Mouse (Mus musculus): ENCODE data around the gene Rab23.

The Rab23 gene

DNA sequence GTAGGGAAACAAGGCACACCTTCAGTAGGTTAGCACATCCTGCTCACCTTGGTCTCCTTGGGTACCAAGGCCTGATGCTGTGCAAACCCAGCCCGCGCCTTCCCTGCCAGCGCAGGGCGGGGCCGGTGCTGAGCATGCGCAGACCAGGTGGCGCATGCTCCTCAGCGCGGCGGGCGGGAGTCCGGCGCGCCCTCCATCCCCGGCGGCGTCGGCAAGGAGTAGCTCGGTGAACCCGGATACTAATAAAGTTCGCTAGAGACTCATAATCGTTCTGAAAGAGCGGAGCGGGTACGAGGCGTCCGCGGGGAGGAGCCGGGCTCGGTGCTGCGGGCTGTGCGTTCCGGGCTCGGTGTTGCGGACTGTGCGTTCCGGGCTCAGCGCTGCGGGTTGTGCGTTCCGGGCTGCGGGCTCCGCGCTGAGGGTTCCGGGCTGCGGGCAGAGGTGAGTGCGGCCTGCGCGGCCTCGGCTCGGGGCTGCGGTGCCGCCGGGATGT is at the start of gene Rab23:
Gene Rab23 (plus strand): TSS at position 155 of the 493 bp plus-strand sequence.
- peak; percentile 53 for DNase-seq (ENCODE audit: low read depth)

DNA sequence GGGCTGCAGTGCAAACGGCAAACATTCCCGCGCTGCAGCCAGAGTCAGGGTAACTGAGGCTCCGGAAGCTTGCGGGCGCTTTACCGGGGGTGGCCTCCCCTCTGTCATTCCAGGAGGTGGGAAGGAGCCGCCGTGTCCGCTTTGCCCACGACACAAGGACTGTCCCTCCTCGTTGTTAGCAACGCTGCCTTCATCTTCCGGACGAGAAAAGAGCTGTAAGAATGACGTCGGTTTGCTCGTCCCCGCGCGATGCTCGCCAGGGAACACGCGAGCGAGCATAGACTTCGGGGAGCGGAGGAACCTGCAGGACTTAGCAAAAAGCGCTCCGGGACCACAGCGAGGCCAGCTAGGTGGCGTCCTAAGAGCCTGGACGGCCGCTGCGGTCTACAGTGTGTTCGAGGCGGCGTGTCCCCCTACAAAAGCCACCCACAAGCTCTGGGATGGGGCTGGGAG is 49.5 kb upstream of the Rab23 start:
- DNase-seq (ENCODE audit: low read depth), result peak; percentile 66

DNA sequence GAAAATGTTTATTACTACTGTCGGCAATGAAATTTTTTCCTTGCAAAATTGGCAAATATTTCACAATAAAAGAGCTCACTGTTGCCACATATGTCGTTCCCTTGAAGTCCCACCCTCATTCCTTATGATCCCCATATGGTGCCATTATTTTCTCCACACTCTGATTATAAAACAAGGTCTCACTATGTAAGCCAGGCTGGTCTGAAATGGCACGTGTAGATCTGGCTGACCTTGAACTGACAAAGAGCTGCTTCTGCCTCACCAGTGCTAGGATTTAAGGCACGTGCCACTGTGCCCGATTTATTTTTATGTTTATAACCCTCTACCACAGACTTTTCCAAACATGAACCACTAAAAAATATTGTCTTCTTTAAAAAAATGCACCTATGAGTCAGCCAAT is 48.2 kb upstream of the Rab23 start:
- no peak for DNase-seq (ENCODE audit: low read depth)

DNA sequence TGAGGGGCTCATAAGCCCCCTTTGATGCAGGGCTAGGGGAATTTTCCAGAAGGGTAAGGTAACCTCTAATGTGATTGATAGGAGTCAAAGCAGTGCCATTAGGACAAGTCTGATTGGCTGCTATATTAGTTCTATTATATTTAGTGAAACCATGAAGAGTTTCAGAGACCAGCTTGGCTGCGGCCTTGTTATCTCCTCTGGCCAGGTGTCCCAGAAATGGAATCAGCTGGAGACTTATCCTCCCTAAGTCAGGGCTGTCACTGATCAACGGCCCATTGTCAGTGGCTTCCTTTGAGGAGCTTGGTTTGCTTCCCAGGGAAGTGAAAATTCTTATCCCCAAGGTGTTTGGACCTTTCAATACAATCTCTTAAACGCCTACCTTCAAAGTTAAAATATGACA is 47.6 kb upstream of the Rab23 start:
- peak; percentile 70 for DNase-seq (ENCODE audit: low read depth)

DNA sequence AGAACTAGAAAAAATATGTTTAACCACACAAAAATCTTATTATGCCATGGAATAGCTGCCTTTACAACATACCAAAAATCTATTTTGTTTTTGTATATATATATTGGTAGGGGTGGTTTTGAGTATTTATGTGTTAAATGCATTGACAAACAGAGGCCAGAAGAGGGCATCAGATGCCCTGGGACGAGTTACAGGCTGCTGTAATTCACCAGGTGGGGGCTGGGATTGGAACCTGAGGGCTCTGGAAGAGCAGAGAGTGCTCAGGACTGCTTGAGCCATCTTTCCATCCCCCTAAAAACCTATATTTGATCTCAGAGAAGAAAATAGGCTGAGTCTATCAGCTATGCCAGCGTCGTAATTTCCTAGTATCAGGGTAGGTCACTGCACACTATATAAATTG is 47.2 kb upstream of the Rab23 start:
- DNase-seq (ENCODE audit: low read depth), result no peak

DNA sequence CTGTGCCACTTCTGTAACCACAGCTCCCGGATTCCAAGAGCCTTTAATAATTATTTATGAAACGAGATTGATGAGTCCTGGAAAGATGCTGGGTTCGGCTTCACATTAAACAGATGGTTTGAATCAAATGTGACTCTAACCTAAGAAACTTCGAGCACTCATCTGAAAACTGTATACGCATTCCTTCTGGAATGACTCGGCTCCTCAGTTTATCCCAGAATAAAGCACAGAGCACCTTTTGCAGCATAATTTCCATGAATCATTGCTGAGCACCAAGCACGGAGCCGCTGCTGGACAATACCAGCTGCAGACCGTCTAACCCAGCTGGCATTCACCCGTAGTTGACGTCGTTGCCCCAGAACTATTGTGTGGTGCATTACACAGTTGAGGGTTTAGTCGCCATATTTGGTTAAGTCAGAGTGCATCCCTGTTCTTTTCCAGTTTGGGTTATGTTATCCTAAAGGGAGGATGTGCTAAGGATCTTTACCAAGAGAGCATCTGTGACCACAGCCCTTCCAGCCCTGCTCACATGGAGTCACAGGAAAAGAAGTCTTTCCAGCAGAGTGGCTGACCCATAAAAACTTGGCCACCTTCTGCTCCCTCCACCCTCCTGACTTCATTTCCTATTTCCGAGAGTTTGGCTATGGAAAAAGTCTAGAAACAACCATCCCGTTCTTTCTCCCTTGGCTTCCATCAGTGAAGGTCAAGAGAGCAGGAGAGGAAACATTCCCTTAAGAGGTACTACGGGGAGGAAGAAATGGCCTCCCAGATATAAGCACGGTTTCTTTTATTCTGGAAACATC is 46.3 kb upstream of the Rab23 start:
- DNase-seq (ENCODE audit: low read depth), result no peak

DNA sequence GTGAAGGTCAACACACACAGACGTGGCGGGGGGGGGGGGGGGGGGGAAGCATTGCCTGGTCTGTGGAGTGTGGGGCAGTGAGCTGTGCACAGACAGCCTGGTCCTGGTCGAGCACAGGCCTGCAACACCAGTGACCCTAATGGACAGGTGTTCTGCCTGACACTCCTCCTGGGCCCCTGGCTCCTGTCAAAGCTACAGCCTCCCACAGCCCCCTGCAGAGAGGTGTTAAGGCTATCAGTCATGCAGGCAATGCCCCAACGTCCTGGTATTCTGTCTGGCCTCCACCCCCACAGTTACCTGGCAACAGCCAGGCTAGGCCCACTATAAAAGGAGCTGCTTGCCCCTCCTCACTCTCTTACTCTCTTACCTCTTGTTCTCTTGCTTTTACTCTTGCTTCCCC is 39.3 kb upstream of the Rab23 start:
- no peak for DNase-seq (ENCODE audit: low read depth)

DNA sequence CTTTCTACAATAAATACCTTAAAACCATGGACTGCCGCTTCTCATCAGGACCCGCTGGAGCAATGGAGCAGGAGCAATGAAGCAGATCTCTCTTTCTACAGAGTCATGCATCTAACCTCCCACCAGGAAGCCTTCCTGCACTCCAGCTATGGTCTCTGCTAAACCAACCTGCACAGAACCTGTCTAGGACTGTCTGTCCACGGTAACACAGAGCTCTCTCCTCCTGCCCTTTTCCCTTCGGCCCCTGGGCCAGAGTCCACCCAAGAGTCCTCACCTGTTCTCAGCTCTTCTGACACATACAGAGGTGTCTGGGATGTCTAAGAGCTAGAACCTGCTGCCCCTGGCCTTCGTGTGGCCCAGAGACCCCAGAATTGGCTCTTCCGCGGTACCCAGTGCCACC is 38.8 kb upstream of the Rab23 start:
- no peak for DNase-seq (ENCODE audit: low read depth)

DNA sequence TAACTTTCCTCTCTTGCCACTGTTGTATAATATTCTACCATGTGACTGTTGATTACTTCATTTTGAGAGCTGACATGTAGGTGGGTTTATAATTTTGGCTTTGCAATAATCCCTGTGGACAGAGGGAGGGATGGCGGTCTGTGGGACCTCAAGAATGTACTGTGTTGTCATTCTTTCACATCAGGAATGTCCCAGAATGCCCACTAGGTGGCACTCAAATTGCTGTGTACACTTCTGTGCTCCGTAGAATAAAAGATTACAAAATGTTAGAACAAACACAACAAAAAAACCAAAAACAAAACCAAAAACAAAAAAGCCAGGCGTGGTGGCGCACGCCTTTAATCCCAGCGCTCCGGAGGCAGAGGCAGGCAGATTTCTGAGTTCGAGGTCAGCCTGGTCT is 35.2 kb upstream of the Rab23 start:
- no peak for DNase-seq (ENCODE audit: low read depth)

DNA sequence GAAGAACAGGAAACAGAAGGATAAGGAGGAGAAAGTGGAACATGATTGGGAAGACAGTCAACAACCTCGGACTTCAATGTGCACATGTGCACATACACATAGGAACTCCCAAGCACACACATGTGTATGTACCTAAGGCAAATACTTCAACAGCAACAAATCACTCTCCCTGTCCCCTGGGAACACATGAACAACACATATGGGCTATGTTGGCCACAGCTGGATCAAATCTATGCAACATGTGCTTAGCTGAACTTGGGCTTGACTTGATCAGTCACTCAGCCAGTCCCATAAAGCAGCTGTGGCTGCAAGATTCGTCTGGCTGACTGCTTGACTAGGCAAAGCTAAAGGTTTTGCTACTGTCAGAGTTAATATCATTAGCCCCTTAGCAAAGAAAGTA is 30.9 kb upstream of the Rab23 start:
- DNase-seq (ENCODE audit: low read depth), result no peak

DNA sequence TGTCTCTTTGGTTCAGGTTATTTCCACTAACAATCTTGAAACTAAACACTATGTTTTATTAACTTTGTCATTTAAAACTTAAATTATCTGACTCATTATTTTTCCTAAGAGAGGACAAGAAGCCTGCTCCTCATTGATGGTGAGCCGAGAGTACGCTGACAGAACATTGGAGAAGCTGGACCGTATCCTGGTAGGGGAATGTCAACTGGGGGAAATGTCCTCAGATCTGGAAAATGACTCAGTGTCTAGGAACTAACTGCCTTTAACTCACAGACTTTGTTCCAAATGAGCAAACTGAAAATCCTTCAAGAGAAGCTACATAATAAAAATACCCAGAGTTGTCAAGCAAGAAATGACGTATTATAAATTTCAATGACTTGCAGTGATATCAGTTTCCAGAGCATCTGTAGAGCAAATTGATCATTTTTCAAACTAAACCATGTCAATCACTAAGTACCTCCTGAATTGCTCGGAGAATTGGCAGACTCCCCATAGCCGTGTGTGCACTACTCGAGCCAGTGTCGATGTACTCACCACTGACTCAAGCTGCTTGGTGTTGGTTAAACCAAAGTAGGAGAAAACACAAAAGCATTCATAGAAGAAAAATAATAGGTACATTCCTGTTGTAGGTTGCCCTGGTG is 30.1 kb upstream of the Rab23 start:
- no peak for DNase-seq (ENCODE audit: low read depth)

DNA sequence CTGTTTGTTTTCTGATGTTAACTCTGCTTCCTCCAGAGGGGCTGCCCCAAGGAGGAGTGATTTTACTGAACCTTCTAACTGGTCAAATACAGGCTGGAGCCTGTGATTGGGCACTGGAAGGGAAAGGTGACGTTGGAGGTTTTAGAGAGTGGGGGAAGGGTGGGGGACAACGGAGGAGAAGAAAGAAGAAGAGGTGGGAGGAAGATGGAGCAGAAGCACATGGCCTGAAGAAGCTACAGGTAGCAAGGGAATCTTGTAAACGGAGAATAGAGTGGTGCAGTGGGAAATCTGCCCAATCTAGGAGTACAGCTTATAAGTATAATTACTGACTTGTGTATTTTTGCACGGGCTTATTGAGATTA is 29.6 kb upstream of the Rab23 start:
- no peak for DNase-seq (ENCODE audit: low read depth)

DNA sequence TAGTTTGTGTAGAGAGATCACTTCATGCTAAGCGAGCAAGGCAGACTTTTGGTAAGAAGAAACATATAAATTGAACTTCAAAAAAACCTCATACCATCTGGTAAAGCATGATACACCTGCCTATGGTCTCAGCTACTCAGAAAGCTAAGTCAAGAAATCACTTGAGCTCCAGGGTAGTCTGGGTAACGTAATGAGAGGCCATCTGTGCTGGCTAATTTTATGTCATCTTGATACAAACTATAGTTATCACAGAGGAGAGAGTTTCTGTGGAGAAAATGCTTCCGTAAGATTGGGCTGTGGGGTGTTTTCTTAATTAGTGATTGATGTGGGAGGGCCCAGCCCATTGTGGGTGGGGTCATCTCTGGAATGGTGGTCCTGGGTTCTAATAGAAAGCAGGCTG is 25.8 kb upstream of the Rab23 start:
- DNase-seq (ENCODE audit: low read depth), result no peak

DNA sequence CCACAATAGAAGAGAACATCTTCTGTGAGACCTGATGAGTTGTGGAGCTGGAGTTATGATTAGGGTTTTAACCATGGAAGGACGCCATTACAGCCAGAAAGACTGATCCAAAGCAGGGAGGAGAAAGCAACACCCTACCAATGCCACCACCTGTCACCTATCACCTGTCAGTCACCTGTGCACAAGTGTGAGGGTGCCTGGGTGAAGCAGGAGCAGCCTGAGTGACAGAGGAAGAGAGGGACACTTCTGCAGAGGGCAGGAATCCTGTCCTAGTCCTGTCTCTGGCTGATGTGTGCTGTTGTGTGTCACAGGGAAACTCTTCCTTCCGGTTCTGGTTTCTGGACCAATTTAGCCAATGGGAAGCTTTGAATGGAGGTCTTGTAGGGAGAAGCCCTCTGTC is 23.7 kb upstream of the Rab23 start:
- DNase-seq (ENCODE audit: low read depth), result no peak

DNA sequence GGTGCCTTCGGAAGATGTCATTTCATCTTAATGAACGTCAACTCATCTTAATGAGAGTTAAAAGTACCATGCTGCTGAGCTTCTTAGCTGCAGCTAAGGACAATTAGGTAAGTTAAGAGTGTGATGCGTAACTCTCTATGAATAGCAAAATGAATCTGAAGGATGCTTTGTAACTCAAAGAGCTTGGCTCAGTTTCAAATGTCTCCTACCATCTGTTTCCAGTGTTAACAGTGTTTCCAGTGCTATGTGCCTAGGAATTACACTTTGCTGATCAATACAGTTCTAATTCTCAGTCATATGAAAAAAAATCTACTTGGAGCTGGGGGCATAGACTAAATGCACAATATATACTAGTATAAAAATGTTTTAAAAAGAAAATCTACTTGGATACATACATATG is 18.4 kb upstream of the Rab23 start:
- no peak for DNase-seq (ENCODE audit: low read depth)

DNA sequence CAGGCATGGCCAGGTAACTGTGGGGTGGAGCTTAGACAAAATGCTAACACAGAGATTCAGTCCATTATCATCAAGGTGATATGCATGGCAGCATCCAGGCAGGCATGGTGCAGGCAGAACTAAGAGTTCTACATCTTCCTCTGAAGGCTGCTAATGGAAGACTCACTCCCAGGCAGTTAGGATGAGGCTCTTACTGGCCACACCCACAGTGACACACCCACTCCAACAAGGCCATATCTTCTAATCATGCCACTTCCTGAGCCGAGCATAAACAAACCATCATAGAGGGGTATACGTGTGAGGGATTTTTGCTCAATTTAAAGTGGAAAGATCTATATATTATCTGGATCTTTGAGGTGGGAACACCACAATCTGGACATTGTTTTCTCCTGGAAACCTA is 10.1 kb upstream of the Rab23 start:
- DNase-seq (ENCODE audit: low read depth), result no peak

DNA sequence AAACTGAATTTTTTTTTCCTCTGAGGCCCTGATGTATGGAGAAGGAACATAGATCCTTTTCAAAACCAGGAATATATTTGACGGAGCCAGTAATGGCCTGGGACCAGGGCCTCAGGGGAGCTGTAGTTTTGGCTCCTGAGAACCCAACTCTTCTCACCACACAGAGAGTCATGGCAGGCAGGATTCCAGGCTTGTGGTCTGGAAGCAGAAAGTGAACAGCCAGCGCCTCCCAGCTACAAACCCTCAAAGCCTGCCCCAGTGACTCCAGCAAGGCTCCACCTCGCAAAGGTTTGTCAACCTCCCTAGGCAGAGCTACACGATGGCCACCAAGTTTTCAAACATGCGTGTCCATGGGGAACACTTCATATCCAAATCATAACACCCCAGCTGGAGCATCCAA is 7.7 kb upstream of the Rab23 start:
- DNase-seq (ENCODE audit: low read depth), result no peak

DNA sequence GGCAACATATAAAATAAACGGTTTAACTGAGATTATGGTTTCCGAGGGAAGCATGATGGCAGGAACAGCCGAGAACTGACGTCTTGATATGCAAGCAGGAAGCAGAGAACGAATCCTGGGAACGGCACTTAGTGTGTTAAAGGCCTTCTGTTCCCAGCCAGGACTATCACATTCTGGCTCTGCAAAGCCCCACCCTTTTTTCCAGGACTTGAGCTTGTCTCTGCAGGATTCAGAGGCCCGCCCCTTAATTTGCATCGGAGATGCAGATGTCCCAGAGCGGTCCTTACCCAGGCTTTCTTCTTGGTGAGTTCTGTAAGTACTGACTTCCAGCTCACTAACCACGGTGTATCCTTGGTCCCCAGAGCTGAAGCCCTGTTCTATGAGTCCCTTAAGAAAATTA is 4.9 kb upstream of the Rab23 start:
- no peak for DNase-seq (ENCODE audit: low read depth)

DNA sequence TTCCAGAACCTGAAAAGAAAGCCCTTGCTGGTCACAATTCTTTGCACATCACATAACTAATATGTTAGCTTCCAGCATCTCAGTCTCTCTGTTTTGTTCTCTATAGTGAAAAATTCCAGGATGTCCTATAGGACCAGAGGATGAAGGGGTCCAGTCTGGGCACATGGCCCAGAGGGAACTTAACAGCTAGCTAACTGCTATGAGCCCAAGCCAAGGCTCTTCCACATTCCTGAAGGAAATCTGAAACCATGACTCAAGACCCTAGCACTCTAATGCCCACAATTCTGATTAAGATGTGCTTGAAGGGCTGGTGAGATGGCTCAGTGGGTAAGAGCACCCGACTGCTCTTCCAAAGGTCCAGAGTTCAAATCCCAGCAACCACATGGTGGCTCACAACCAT is 2.1 kb upstream of the Rab23 start:
- no peak for DNase-seq (ENCODE audit: low read depth)

DNA sequence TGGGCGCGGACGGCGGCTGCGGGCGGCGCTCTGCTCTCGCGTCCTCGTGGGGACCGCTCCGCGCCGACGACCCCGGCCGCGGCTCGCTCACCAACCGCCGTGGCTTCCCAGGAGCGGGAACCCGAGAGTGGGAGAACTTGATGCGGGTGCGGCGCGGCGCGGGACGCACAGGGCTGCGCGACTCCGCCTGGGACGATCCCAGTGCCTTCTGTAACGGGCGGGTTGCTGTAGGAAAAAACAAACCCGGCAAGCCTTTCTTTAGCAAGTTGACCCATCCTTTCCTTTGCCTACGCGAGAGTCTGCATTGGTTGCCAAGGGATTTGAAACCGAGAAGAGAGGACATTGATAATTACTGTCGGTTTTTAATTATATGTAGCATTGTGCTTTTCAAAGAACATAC is 544 bp downstream of the Rab23 start:
- no peak for DNase-seq (ENCODE audit: low read depth)

DNA sequence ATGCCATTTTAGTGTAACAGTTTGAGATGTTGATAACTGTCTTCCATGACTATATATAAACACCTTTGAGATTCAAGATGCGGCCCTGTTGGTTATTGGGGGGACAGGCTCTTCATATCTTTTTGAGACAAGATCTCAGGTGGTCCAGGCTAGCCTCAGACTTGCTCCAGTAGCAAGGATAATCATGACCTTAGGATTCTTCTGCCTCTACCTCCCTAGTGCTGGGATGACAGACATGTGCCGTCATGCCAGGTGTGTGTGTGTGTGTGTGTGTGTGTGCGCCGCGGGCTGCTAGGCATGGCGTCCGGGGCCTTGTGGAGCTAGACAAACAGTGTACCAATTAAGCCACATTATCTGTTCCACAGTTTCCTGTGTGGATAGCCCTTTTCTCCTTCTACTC is 1.3 kb downstream of the Rab23 start:
- no peak for DNase-seq (ENCODE audit: low read depth)

DNA sequence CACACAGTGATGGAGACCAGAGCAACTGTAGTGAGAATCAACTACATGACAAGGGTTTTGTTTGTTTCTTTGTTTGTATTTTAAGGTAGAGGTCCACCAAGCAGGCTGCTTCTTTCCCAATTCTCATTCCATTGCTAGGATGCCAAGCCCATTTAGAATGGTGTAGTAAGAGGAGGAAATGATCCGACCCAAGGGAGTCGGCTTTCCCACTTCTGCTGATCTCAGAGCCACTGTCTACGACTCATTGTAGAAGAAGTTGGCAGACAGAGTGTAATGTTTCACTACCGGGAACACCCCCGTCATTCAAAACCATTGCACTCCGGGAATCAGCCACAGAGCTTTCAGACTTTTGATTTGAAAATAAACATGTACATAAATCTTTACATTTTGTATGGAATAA is 4.8 kb downstream of the Rab23 start:
- no peak for DNase-seq (ENCODE audit: low read depth)

DNA sequence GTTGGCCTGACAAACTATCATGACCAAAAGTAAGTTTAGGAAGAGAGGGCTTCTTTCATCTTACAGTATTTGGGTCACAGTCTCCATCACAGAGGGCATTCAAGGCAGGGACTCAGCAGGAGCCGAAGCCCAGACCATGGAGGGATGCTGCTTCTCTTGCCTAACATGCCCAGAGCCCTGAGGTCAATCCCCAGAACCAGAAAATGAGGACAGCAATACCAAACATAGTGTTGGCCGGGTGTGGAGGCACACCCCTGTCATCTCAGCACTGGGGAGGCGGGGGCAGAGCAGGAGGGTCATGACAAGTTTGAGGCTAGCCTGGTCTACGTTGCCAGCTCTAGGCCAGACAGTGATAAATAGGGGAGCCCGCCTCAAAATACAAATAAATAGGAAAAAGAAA is 5.4 kb downstream of the Rab23 start:
- no peak for DNase-seq (ENCODE audit: low read depth)

DNA sequence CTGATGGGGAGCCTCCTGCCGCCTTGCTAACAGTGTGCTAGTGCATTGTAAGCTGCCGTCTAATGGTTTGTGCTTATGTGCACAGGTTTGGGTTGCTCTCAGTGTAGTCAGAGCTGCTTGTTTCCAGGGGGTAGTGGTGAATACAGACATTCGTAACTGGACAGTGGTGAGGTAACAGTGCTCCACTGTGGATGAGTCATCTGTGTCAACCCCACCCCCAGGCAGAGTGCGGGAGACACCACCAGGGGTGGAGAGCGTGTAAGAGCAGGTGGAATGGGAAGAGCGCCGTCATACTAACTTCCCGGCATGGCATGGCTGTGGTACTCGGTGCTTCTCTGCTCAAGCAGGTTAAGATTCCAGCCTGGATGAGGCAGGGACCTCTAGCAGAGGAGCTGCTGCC is 13.4 kb downstream of the Rab23 start:
- no peak for DNase-seq (ENCODE audit: low read depth)

Measured in c-Kit-positive CD71-positive TER-119-negative erythroid progenitor cells, embryonic 14.5 days (primary cell).